Mouse (Mus musculus) G1E (cell line): ENCODE measurements at regions not wholly inside any gene's neighbourhood (a gene's known extent, or its start where the extent isn't known, plus 50 kb on each side); places are given as distances from the start of the nearest gene placed in this dataset.

Source experiments
- ATAC-seq: 2 replicates; pipeline ENCODE4 v1.8.0; 2016; ENCODE audit warnings: mild to moderate bottlenecking; ENCODE audit not compliant: insufficient number of reproducible peaks, poor library complexity, low FRiP score, severe bottlenecking; ENCODE audit errors: extremely low read depth
- DNase-seq: peaks from one replicate; pipeline ENCODE4 v3.0.0; 2012; ENCODE audit warnings: low spot score
- H3K27me3 ChIP-seq: 2 replicates; pipeline ENCODE4 v1.6.1; 2012; ENCODE audit warnings: mild to moderate bottlenecking, low read length, inconsistent platforms; ENCODE audit not compliant: insufficient read depth
- H3K36me3 ChIP-seq: replicated peaks from 2 replicates; pipeline ENCODE3; 2012; ENCODE audit warnings: mild to moderate bottlenecking, inconsistent platforms
- H3K4me1 ChIP-seq: 2 replicates; pipeline ENCODE4 v1.6.1; 2012; ENCODE audit warnings: low read depth, low read length, inconsistent platforms, mixed read lengths; ENCODE audit not compliant: insufficient read depth
- H3K4me3 ChIP-seq: 2 replicates; pipeline ENCODE4 v1.5.1; 2012; ENCODE audit warnings: low read depth, mild to moderate bottlenecking, inconsistent platforms, low read length, moderate library complexity, mixed read lengths
- H3K9me3 ChIP-seq: replicated peaks from 2 replicates; pipeline ENCODE4 v1.6.1; 2012; ENCODE audit warnings: inconsistent platforms
- CTCF ChIP-seq: IDR thresholded peaks from 2 replicates; pipeline ENCODE4 v1.5.1; 2012; ENCODE audit warnings: low read depth, low read length, inconsistent platforms, mixed read lengths
- GATA1 ChIP-seq: IDR thresholded peaks from 2 replicates; pipeline ENCODE4 v1.6.1; 2012; ENCODE audit warnings: borderline replicate concordance, low read length, inconsistent platforms, mixed read lengths
- GATA2 ChIP-seq: IDR thresholded peaks from 2 replicates; pipeline ENCODE4 v1.6.1; 2012; ENCODE audit warnings: low read depth, low read length, inconsistent platforms, borderline replicate concordance
- POLR2AphosphoS5 ChIP-seq: IDR thresholded peaks from 2 replicates; pipeline ENCODE4 v1.6.1; 2012; ENCODE audit warnings: low read depth, low read length, inconsistent platforms; ENCODE audit not compliant: insufficient replicate concordance
- TAL1 ChIP-seq: conservative IDR thresholded peaks from 2 replicates; pipeline ENCODE4 v1.6.1; 2012; ENCODE audit warnings: low read depth, low read length, inconsistent platforms, mixed read lengths

GRCm38 (mm10) chr13:44067244-44067643, 282.7 kb downstream of the Cd83 start:
- Histone ChIP-seq H3K4me3 (no peak overlapping the region), H3K4me1 (no peaks in the 10 kb centered on the region; the same call in 1 of the 2 replicates)
- no peak for ATAC-seq

GRCm38 (mm10) chr13:44068951-44069350, 284.4 kb downstream of the Cd83 start:
- Histone ChIP-seq H3K36me3 (no peaks in the 10 kb centered on the region), H3K4me1 (no peaks in the 10 kb centered on the region; the same call in 1 of the 2 replicates), H3K9me3 (no peaks in the 10 kb centered on the region), H3K4me3 (no peak overlapping the region), H3K27me3 (peaks cover under 1% of the 10 kb centered on the region; the same call in 1 of the 2 replicates)
- ATAC-seq (no peak), DNase-seq (no peak)
- TF ChIP-seq POLR2AphosphoS5, result no peak
- no peak for TF ChIP-seq CTCF
- TF ChIP-seq TAL1, result no peak

More at GRCm38 (mm10) chr13:44067244-44067643, 282.7 kb downstream of the Cd83 start:
- Histone ChIP-seq H3K36me3 (no peaks in the 10 kb centered on the region), H3K27me3 (peaks cover 4% of the 10 kb centered on the region; the same call in 1 of the 2 replicates), H3K9me3 (no peaks in the 10 kb centered on the region)
- no peak for TF ChIP-seq CTCF
- no peak for TF ChIP-seq GATA1
- TF ChIP-seq GATA2, result no peak
- no peak for TF ChIP-seq TAL1
- no peak for TF ChIP-seq POLR2AphosphoS5
- DNase-seq, result no peak

- Histone ChIP-seq H3K36me3 (no peaks in the 10 kb centered on the region), H3K27me3 (peaks cover 7% of the 10 kb centered on the region; the same call in 1 of the 2 replicates), H3K9me3 (no peaks in the 10 kb centered on the region), H3K4me3 (no peak overlapping the region), H3K4me1 (no peaks in the 10 kb centered on the region)
- ATAC-seq (no peak), DNase-seq (no peak)
- TF ChIP-seq TAL1 (no peak), GATA1 (no peak), CTCF (no peak), POLR2AphosphoS5 (no peak), GATA2 (no peak)
Measured at GRCm38 (mm10) chr13:44073122-44073521, 288.5 kb downstream of the Cd83 start.

GRCm38 (mm10) chr13:44074172-44074571, 289.6 kb downstream of the Cd83 start:
- Histone ChIP-seq H3K4me3 (no peak overlapping the region), H3K9me3 (no peaks in the 10 kb centered on the region), H3K4me1 (no peaks in the 10 kb centered on the region), H3K36me3 (no peaks in the 10 kb centered on the region), H3K27me3 (peaks cover 7% of the 10 kb centered on the region; the same call in 1 of the 2 replicates)
- TF ChIP-seq GATA1 (no peak), POLR2AphosphoS5 (no peak), TAL1 (no peak), GATA2 (no peak), CTCF (no peak)
- no peak for ATAC-seq
- no peak for DNase-seq

- DNase-seq (no peak), ATAC-seq (no peak)
- Histone ChIP-seq H3K4me1 (no peaks in the 10 kb centered on the region), H3K9me3 (no peaks in the 10 kb centered on the region), H3K27me3 (peaks cover 7% of the 10 kb centered on the region; the same call in 1 of the 2 replicates), H3K4me3 (no peak overlapping the region), H3K36me3 (no peaks in the 10 kb centered on the region)
- no peak for TF ChIP-seq TAL1
- TF ChIP-seq CTCF, result no peak
- no peak for TF ChIP-seq GATA2
- TF ChIP-seq GATA1, result no peak
- TF ChIP-seq POLR2AphosphoS5, result no peak
Measured at GRCm38 (mm10) chr13:44077022-44077421, 292.4 kb downstream of the Cd83 start.

- no peaks in the 10 kb centered on the region for H3K9me3 ChIP-seq
- no peak for ATAC-seq
- no peak overlapping the region for H3K4me3 ChIP-seq
- no peak for TF ChIP-seq TAL1
- no peak for TF ChIP-seq POLR2AphosphoS5
- no peak for TF ChIP-seq CTCF
- no peak for TF ChIP-seq GATA1
- no peak for TF ChIP-seq GATA2
- no peak for DNase-seq
- H3K27me3 ChIP-seq, result peaks cover 3% of the 10 kb centered on the region; the same call in 1 of the 2 replicates
- H3K4me1 ChIP-seq, result no peaks in the 10 kb centered on the region
- no peaks in the 10 kb centered on the region for H3K36me3 ChIP-seq
Measured at GRCm38 (mm10) chr13:44085621-44086510, 301.3 kb downstream of the Cd83 start.
